Mouse (Mus musculus) embryonic facial prominence, embryonic 10.5 days (tissue): ENCODE results near the gene Zbtb39. TPM values are rescaled to one million over a fixed set of nuclear protein-coding genes. Genes with fewer than 3 reads are reported as not detected.
"Not testable (repeated sequence)": the region's sequence is repeated elsewhere in the genome, so short reads cannot be mapped to it uniquely, and the experiment has no call there.

Experiments used
- DNase-seq: peaks from one replicate; pipeline ENCODE4 v3.0.0-alpha.2; 2017; ENCODE audit warnings: low spot score
- H3K27ac ChIP-seq: fragments of 300-500 bp; sonication (generic); replicated peaks from 2 replicates; pipeline ENCODE4 v1.5.1; 2016; ENCODE audit warnings: mild to moderate bottlenecking
- H3K27me3 ChIP-seq: fragments of 300-500 bp; sonication (generic); replicated peaks from 2 replicates; pipeline ENCODE4 v1.6.1; 2016; ENCODE audit warnings: low read depth, mild to moderate bottlenecking; ENCODE audit not compliant: poor library complexity, severe bottlenecking
- H3K36me3 ChIP-seq: fragments of 300-500 bp; sonication (generic); replicated peaks from 2 replicates; pipeline ENCODE4 v1.6.1; 2016; ENCODE audit warnings: mild to moderate bottlenecking, moderate library complexity
- H3K4me1 ChIP-seq: fragments of 300-500 bp; sonication (generic); 2 replicates; pipeline ENCODE4 v1.6.1; 2016
- H3K4me3 ChIP-seq: fragments of 300-500 bp; sonication (generic); 2 replicates; pipeline ENCODE4 v1.5.1; 2016; ENCODE audit warnings: mild to moderate bottlenecking, moderate library complexity
- H3K9me3 ChIP-seq: fragments of 300-500 bp; sonication (generic); 2 replicates; pipeline ENCODE4 v1.6.1; 2016; ENCODE audit warnings: mild to moderate bottlenecking
- WGBS: fragments of 180-500 bp; shearing (Covaris S2); methylation state at CpG from one replicate; pipeline ENCODE4 v1.1.7; 2016; 5-methylcytosine and 5-hydroxymethylcytosine counted together
- polyA plus RNA-seq: library from polyadenylated mRNA; unstranded; fragments of >200 nt; fragmentation: Nextera tagmentation; extraction: Ambion mirVana; gene quantifications from 2 replicates; pipeline ENCODE4 v1.2.1, GENCODE M21; 2016

The Zbtb39 gene
- polyA plus RNA-seq, 1 experiment from 2014 or later, result 5.4 TPM

GRCm38 (mm10) chr10:127762926-127763325 lies 23.6 kb downstream of the Zbtb39 start:
- H3K36me3 ChIP-seq, DNase-seq: not testable (repeated sequence)
- 89% methylated on average over 10 of the region's 10 CpGs for WGBS

GRCm38 (mm10) chr10:127763914-127764680 lies 24.8 kb downstream of the Zbtb39 start:
- 70% methylated on average over 12 of the region's 12 CpGs for whole genome bisulfite sequencing

More at GRCm38 (mm10) chr10:127762926-127763325, 23.6 kb downstream of the Zbtb39 start:
- H3K4me1 ChIP-seq, H3K27ac ChIP-seq, H3K27me3 ChIP-seq, H3K4me3 ChIP-seq, H3K9me3 ChIP-seq: not testable (repeated sequence)

GRCm38 (mm10) chr10:127766564-127766963 lies 27.2 kb downstream of the Zbtb39 start:
- Histone ChIP-seq H3K27ac (no peak overlapping the region), H3K4me3 (no peak overlapping the region), H3K4me1 (no peaks in the 10 kb centered on the region), H3K9me3 (no peaks in the 10 kb centered on the region), H3K36me3 (no peaks in the 10 kb centered on the region), H3K27me3 (no peaks in the 10 kb centered on the region)
- WGBS, result 82% methylated on average over 1 of the region's 1 CpGs
- no peak for DNase-seq

More at GRCm38 (mm10) chr10:127763914-127764680, 24.8 kb downstream of the Zbtb39 start:
- Histone ChIP-seq H3K36me3 (no peaks in the 10 kb centered on the region), H3K27me3 (no peaks in the 10 kb centered on the region), H3K4me3 (no peak overlapping the region), H3K4me1 (no peaks in the 10 kb centered on the region), H3K27ac (no peak overlapping the region), H3K9me3 (no peaks in the 10 kb centered on the region)
- DNase-seq, result no peak

- WGBS, result 82% methylated on average over 2 of the region's 2 CpGs
Measured at GRCm38 (mm10) chr10:127776011-127776410, 36.7 kb downstream of the Zbtb39 start, which contains the start of gene Rdh9. Rdh9 (plus strand) TSS chr10:127776386.

GRCm38 (mm10) chr10:127782321-127782720 lies 43.0 kb downstream of the Zbtb39 start:
- not testable (repeated sequence) for H3K27ac ChIP-seq

More at GRCm38 (mm10) chr10:127776011-127776410, 36.7 kb downstream of the Zbtb39 start, which contains the start of gene Rdh9:
- Histone ChIP-seq H3K27me3 (no peaks in the 10 kb centered on the region), H3K4me3 (no peak within 1 kb of the TSS), H3K9me3 (no peaks in the 10 kb centered on the region), H3K36me3 (no peaks in the 10 kb centered on the region), H3K27ac (no peak within 1 kb of the TSS), H3K4me1 (no peaks in the 10 kb centered on the region)
- DNase-seq, result no peak

GRCm38 (mm10) chr10:127785411-127785810 lies 46.1 kb downstream of the Zbtb39 start:
- DNase-seq, H3K9me3 ChIP-seq, H3K27me3 ChIP-seq, H3K4me3 ChIP-seq, H3K36me3 ChIP-seq, H3K27ac ChIP-seq, H3K4me1 ChIP-seq: not testable (repeated sequence)
- WGBS, result 84% methylated on average over 1 of the region's 1 CpGs

More at GRCm38 (mm10) chr10:127782321-127782720, 43.0 kb downstream of the Zbtb39 start:
- WGBS, result 94% methylated on average over 17 of the region's 17 CpGs
- not testable (repeated sequence) for H3K4me1 ChIP-seq, H3K27me3 ChIP-seq, H3K4me3 ChIP-seq, DNase-seq, H3K9me3 ChIP-seq, H3K36me3 ChIP-seq

Other genes with a start within 250 kb of the Zbtb39 start
- 0.57 and 0.58 TPM in 2 replicates for gene Stac3, start 237.9 kb upstream of the Zbtb39 start, polyA plus RNA-seq
- gene Ndufa4l2, start 224.6 kb upstream of the Zbtb39 start, polyA plus RNA-seq, result 2.2 and 4.5 TPM in 2 replicates
- gene Shmt2, start 217.1 kb upstream of the Zbtb39 start, polyA plus RNA-seq, result 110 and 129 TPM in 2 replicates
- 5.2 and 9.7 TPM in 2 replicates for gene Nxph4, start 205.0 kb upstream of the Zbtb39 start, polyA plus RNA-seq
- 66.6 and 70.6 TPM in 2 replicates for gene Lrp1, start 118.4 kb upstream of the Zbtb39 start, polyA plus RNA-seq
- 10.4 and 11.5 TPM in 2 replicates for gene Stat6, start 96.6 kb upstream of the Zbtb39 start, polyA plus RNA-seq
- gene Nemp1, start 72.6 kb upstream of the Zbtb39 start, polyA plus RNA-seq, result 10.0 and 10.7 TPM in 2 replicates
- gene Nab2, start 71.0 kb upstream of the Zbtb39 start, polyA plus RNA-seq, result 11.6 and 12.1 TPM in 2 replicates
- gene Myo1a, start 34.4 kb upstream of the Zbtb39 start, polyA plus RNA-seq, result 0.54 and 0.71 TPM in 2 replicates
- 1.5 and 2.0 TPM in 2 replicates for gene Tac2, start 15.1 kb upstream of the Zbtb39 start, polyA plus RNA-seq
- gene Gpr182, start 12.2 kb downstream of the Zbtb39 start, polyA plus RNA-seq, result 0.46 and 0.53 TPM in 2 replicates
- 0.07 and 0.08 TPM in 2 replicates for gene Rdh1, start 20.2 kb downstream of the Zbtb39 start, polyA plus RNA-seq
- 0.15 and 0.17 TPM in 2 replicates for gene Rdh16f1, start 20.2 kb downstream of the Zbtb39 start, polyA plus RNA-seq
- gene Rdh9, start 36.8 kb downstream of the Zbtb39 start, polyA plus RNA-seq, result not detected in 2 replicates
- gene Rdh16, start 61.6 kb downstream of the Zbtb39 start, polyA plus RNA-seq, result not detected in 2 replicates
- gene Rdh19, start 110.4 kb downstream of the Zbtb39 start, polyA plus RNA-seq, result not detected in 2 replicates
- gene Rdh16f2, start 126.9 kb downstream of the Zbtb39 start, polyA plus RNA-seq, result not detected in 2 replicates
- not detected in 2 replicates for gene Rdh7, start 149.3 kb downstream of the Zbtb39 start, polyA plus RNA-seq
- not detected in 2 replicates for gene Sdr9c7, start 159.0 kb downstream of the Zbtb39 start, polyA plus RNA-seq